Mouse (Mus musculus): ENCODE data around the gene Hist1h2ai. TPM values are rescaled to one million over a fixed set of nuclear protein-coding genes. Genes with fewer than 3 reads are reported as not detected.

Hist1h2ai gene
- polyA plus RNA-seq (2017; shearing (Covaris generic)): not detected

DNA sequence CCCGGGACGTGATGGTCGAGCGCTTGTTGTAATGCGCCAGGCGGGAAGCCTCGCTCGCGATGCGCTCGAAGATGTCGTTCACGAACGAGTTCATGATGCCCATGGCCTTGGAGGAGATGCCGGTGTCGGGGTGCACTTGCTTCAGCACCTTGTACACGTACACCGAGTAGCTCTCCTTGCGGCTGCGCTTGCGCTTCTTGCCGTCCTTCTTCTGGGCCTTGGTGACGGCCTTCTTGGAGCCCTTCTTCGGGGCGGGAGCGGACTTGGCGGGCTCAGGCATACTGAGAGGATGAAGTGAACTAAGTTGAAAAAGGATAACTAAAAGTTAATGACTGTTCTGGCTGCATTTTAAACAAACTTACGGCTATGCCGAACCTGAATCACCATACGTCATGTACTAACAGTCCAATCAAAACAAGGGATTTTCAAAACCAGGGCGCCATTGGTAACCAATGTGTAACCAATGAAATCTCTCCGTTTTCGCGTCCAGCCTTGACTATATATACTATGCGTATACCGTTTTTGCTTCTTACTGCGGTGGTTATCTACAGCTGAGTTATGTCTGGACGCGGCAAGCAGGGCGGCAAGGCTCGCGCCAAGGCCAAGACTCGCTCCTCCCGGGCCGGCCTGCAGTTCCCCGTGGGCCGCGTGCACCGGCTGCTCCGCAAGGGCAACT lies at the start of gene Hist1h2ai, which contains the start of gene Hist1h2bl:
Hist1h2ai (plus strand) TSS at position 559 of the 676 bp plus-strand sequence.
Hist1h2bl (minus strand) TSS at position 280 of the 676 bp plus-strand sequence.

DNA sequence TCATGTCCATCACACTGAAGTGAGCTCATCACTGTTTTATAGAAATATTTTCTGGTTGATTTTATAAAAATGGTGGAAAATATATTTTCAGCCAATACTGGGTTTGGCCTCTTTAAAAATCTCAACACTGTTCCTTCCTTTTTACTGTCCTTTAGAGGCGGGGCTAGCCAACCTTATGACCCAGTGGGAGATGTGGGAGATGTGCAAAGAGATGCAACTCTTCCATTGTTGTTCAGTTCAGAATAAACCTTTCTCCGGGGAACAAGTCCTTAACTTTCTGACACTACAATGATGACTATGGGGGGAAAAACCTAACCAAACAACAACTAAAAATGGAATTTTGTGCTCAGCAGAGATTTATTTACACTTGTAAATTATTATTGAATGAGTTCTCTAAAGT lies 38.9 kb upstream of the Hist1h2ai start, which contains the start of gene Olfr1360:
Olfr1360 (minus strand) TSS at position 101 of the 400 bp plus-strand sequence.

GRCm38 (mm10) chr13:21697811-21698210 lies 18.4 kb upstream of the Hist1h2ai start, which contains the start of gene Olfr1359:
Gene Olfr1359 (plus strand): TSS chr13:21698111.

DNA sequence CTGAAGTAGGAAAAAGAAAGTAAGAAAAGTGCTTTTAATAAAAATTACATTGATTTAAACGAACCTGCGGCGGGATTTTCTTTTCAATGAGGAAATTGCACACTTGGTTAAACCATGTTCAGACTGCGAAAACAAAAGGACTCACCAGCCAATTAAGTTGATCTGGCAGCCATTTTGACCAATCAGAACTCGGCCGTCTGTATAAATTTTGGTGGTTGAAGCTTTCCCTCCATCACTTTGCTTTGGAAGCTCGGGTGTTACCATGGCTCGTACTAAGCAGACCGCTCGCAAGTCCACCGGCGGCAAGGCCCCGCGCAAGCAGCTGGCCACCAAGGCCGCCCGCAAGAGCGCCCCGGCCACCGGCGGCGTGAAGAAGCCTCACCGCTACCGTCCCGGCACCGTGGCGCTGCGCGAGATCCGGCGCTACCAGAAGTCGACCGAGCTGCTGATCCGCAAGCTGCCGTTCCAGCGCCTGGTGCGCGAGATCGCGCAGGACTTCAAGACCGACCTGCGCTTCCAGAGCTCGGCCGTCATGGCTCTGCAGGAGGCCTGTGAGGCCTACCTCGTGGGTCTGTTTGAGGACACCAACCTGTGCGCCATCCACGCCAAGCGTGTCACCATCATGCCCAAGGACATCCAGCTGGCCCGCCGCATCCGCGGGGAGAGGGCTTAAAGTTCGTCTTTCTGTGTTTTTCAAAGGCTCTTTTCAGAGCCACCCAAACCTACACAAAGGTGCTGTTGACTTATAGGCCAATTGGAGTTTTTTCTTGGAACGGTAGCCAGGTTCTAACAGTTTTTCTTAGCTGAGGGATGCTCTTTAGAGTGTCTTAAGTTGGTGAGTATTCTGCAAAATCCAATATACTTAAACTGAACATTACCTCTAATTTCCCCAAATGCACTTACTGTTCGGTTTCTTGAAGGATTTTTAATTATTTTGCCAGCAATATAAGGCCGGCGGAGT lies 1.5 kb downstream of the Hist1h2ai start, which contains the start of gene Hist1h3h:
Hist1h3h (plus strand) TSS at position 263 of the 961 bp plus-strand sequence.

GRCm38 (mm10) chr13:21721757-21722372 lies 5.6 kb downstream of the Hist1h2ai start, which contains the start of gene Hist1h2bm:
Gene Hist1h2bm (plus strand): TSS chr13:21722044.

GRCm38 (mm10) chr13:21734906-21735767 lies 18.9 kb downstream of the Hist1h2ai start, which contains the start of gene Hist1h4j:
Gene Hist1h4j (plus strand): TSS chr13:21735064.

GRCm38 (mm10) chr13:21750159-21751017 lies 34.2 kb downstream of the Hist1h2ai start, which contains the start of gene Hist1h4k:
Gene Hist1h4k (minus strand): TSS chr13:21750505.

DNA sequence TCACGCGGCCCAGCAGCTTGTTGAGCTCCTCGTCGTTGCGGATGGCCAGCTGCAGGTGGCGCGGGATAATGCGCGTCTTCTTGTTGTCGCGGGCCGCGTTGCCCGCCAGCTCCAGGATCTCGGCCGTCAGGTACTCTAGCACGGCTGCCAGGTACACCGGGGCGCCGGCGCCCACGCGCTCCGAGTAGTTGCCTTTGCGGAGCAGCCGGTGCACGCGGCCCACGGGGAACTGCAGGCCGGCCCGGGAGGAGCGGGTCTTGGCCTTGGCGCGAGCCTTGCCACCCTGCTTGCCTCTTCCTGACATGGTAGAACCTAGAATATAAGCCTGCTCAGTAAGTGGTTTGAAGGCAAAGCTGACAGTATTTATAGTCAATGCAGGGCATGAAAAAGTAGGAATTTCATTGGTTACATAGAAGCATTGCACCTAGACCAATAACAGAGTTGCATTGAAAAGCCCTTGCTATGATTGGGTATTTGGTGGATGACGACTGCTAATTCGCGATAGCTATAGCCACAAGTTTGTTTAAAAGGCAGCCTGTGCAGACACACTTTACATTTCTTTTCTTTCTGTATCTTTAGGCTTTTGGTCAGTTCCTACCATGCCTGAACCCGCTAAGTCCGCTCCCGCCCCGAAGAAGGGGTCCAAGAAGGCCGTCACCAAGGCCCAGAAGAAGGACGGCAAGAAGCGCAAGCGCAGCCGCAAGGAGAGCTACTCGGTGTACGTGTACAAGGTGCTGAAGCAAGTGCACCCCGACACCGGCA lies 37.5 kb downstream of the Hist1h2ai start, which contains the start of the genes Hist1h2ak and Hist1h2bn:
Hist1h2ak (minus strand) TSS at position 304 of the 762 bp plus-strand sequence.
Hist1h2bn (plus strand) TSS at position 600 of the 762 bp plus-strand sequence.

Other genes starting within 250 kb of the Hist1h2ai start
- 0.25 TPM for gene Nkapl, start 247.9 kb upstream of the Hist1h2ai start, polyA plus RNA-seq (2017; shearing (Covaris generic))
- not detected for gene Zkscan4, start 237.5 kb upstream of the Hist1h2ai start, polyA plus RNA-seq (2017; shearing (Covaris generic))
- gene Gm10065, start 237.0 kb upstream of the Hist1h2ai start, polyA plus RNA-seq (2017; shearing (Covaris generic)): not detected
- 0.15 TPM for gene AK157302, start 221.2 kb upstream of the Hist1h2ai start, polyA plus RNA-seq (2017; shearing (Covaris generic))
- 23.5 TPM for gene Gm11273, start 215.0 kb upstream of the Hist1h2ai start, polyA plus RNA-seq (2017; shearing (Covaris generic))
- 7.7 TPM for gene Zkscan8, start 185.3 kb upstream of the Hist1h2ai start, polyA plus RNA-seq (2017; shearing (Covaris generic))
- gene Olfr1366, start 173.6 kb upstream of the Hist1h2ai start, polyA plus RNA-seq (2017; shearing (Covaris generic)): not detected
- gene Olfr1535, start 156.5 kb upstream of the Hist1h2ai start, polyA plus RNA-seq (2017; shearing (Covaris generic)): not detected
- not detected for gene Olfr1364, start 134.7 kb upstream of the Hist1h2ai start, polyA plus RNA-seq (2017; shearing (Covaris generic))
- gene Olfr1362, start 102.4 kb upstream of the Hist1h2ai start, polyA plus RNA-seq (2017; shearing (Covaris generic)): not detected
- not detected for gene Olfr11, start 73.9 kb upstream of the Hist1h2ai start, polyA plus RNA-seq (2017; shearing (Covaris generic))
- gene Olfr1361, start 53.0 kb upstream of the Hist1h2ai start, polyA plus RNA-seq (2017; shearing (Covaris generic)): not detected
- not detected for gene Olfr1360, start 39.0 kb upstream of the Hist1h2ai start, polyA plus RNA-seq (2017; shearing (Covaris generic))
- gene Olfr1359, start 18.3 kb upstream of the Hist1h2ai start, polyA plus RNA-seq (2017; shearing (Covaris generic)): not detected
- not detected for gene Hist1h2bl, start 279 bp upstream of the Hist1h2ai start, polyA plus RNA-seq (2017; shearing (Covaris generic))
- gene Hist1h3h, start 1.2 kb downstream of the Hist1h2ai start, polyA plus RNA-seq (2017; shearing (Covaris generic)): not detected
- not detected for gene Hist1h2bm, start 5.6 kb downstream of the Hist1h2ai start, polyA plus RNA-seq (2017; shearing (Covaris generic))
- gene Hist1h4j, start 18.6 kb downstream of the Hist1h2ai start, polyA plus RNA-seq (2017; shearing (Covaris generic)): not detected
- 25.5 TPM for gene Hist1h4k, start 34.1 kb downstream of the Hist1h2ai start, polyA plus RNA-seq (2017; shearing (Covaris generic))
- gene Hist1h2ak, start 37.4 kb downstream of the Hist1h2ai start, polyA plus RNA-seq (2017; shearing (Covaris generic)): not detected
- 4.6 TPM for gene Hist1h2bn, start 37.7 kb downstream of the Hist1h2ai start, polyA plus RNA-seq (2017; shearing (Covaris generic))
- 4.1 TPM for gene Hist1h1b, start 64.2 kb downstream of the Hist1h2ai start, polyA plus RNA-seq (2017; shearing (Covaris generic))
- 0.91 TPM for gene Hist1h3i, start 66.9 kb downstream of the Hist1h2ai start, polyA plus RNA-seq (2017; shearing (Covaris generic))
- not detected for gene Hist1h2an, start 70.8 kb downstream of the Hist1h2ai start, polyA plus RNA-seq (2017; shearing (Covaris generic))
- gene Hist1h2bp, start 71.0 kb downstream of the Hist1h2ai start, polyA plus RNA-seq (2017; shearing (Covaris generic)): not detected
- gene Hist1h2bq, start 93.8 kb downstream of the Hist1h2ai start, polyA plus RNA-seq (2017; shearing (Covaris generic)): 5.5 TPM
- not detected for gene Hist1h2ao, start 94.0 kb downstream of the Hist1h2ai start, polyA plus RNA-seq (2017; shearing (Covaris generic))
- gene Hist1h4m, start 95.3 kb downstream of the Hist1h2ai start, polyA plus RNA-seq (2017; shearing (Covaris generic)): 26.8 TPM
- not detected for gene Hist1h4n, start 115.8 kb downstream of the Hist1h2ai start, polyA plus RNA-seq (2017; shearing (Covaris generic))
- gene Hist1h2ap, start 117.1 kb downstream of the Hist1h2ai start, polyA plus RNA-seq (2017; shearing (Covaris generic)): 44.7 TPM
- 5.6 TPM for gene Hist1h2br, start 117.3 kb downstream of the Hist1h2ai start, polyA plus RNA-seq (2017; shearing (Covaris generic))
- gene Zfp184, start 228.7 kb downstream of the Hist1h2ai start, polyA plus RNA-seq (2017; shearing (Covaris generic)): 0.17 TPM